Mouse (Mus musculus) thymus, postnatal 14 days (tissue): ENCODE data around the gene Pde7b.

ENCODE experiments used
- DNase-seq: peaks from one replicate; pipeline ENCODE4 v3.0.0; 2021

Gene Pde7b

DNA sequence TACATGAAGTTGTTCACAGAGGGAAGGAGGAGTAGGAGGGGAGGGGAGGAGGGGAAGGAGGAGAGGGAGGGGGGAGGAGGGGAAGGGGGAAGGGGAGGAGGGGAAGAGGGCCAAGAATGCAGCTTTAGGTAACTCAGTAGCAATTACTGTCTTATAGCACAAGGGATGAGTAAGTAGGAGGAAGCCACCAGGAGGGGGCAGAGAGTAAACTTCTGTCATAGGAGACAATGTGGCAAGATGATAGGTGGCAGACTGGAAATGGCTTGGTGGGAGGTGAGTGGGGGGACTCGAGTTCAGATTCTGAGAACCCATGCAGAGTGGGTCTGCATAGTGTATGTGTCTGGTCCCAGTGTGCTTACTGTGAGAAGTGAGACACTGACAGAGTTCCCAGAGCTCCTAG, 234.1 kb downstream of the Pde7b start:
- DNase-seq, result peak; percentile 43

DNA sequence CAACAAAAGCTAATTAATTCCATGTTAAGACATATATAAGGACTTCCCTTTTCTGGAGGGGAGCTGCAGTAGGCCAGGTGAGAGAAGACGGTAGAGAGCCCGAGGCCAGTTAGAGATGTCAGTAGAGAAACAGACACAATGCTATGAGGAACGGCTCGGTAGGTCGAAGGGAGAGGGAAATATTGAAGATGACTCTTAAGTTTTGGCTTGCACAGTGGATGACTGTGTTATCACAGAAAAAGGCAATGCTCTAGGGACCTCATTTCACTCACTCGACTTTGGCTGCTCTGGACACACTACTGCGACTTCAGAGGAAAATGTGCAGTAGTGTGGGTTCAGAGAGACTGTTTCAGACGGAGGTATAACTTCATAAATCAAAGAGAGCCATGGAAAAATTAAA, 234.6 kb downstream of the Pde7b start:
- no peak for DNase-seq

DNA sequence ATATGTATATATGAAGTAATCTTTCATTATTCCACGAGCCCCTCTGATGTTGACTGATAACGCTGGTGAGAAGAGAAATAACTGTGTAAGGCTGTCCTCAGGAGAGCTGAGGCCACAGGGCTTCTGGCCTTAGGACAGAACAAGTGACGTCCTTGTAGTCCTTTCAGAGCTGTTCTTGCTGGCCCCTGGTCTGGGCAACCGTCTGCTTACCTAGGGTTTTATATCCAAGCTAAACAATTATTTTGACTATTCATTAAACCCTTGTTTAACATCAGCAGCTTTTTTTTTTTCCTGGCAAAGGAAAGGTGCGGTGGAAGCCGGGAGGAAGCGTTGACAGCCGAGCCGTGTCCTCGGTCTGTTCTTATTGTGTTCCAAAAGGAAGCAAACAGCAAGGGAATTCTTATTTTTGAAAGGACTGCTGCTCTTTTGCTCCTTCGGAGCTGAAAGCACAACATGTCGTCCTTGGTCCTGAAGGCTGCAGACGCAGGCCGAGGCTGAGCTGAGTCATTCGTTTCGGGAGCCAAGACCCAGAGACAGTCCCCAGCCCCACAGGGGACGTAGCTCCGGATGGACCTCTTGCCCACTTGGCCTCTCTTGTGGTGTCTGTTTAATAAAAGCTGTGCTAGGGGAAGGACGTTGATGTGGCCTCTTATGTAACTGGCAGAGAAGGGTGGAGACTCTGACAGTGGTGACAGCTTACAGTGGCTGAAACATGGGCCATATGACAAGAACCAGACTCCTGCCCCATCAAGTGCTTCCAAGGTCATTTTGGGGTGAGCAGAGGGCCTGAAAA, 238.2 kb downstream of the Pde7b start:
- no peak for DNase-seq

DNA sequence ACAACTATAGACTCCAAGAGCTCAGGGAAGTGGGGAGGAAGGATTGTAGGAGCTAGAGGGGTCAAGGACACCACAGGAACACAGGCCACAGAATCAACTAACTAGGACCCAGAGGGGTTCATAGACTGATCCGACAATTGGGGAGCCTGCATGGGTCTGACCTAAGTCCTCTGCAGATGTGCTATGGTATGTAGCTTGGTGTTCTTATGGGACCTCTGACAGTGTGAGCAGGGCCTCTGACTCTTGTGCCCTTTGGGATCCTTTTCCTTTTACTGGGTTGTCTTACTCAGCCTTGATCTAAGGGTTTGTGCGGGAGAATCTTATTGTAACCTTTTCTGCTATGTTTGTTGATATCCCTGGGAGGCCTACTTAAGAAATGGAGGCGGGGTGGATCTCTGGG, 239.1 kb downstream of the Pde7b start:
- DNase-seq, result no peak

DNA sequence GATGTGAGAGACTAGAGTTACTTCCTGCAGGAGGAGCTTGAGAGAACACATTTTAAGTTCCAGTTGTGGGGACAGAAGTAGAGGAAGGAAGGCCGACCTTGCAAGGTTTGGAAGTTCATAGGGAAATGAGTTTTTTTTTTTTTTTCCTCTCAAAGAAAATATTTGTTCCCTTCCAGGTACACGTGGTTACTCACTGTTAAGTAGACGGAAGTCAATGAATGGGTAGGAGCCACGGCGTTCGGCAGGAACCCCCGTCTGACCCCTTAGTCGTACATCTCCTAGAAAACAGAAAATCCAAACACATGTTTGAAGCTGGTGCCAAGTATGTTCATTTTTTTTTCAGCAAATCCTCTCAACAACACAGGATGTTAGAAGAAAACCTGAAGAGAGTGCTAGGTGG, 245.4 kb downstream of the Pde7b start:
- no peak for DNase-seq

DNA sequence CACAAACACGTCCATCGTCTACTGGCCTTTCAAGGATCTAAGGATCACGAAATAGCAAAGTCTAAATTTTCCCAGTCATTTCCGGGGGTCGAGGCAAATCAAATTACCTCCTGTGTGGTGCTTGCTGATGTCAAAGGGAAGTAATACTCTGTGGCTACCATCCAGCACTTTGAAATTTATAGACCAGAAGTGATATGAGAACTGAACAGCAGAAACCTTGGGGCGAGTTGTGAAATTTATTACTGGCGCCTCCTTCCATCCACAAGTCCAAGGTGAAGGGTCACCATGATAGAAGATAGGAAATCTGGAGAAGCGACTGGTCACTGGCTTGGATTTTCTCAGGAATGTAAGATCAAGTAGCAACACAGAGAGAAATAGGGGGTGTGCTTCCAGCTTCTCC, 246.4 kb downstream of the Pde7b start:
- no peak for DNase-seq

DNA sequence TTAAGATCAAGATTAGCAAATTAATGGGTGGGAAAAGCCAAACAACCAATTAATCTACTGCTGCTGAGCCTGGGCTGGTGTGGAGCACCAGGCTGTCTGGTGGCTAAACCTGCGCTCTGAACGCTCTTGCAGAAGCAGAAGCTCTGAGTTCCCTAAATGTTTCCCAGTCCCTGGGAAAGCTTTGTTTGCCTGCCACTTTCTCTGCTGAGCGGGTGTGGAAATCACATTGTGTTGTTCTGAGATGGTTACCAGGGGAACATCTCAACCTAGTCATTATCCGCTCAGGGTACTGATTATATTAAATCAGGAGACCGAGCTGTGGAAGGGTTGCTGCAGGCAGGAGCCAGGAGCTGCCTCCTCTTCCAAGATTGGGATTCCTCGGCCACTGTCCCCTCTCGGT, 250.0 kb downstream of the Pde7b start:
- DNase-seq, result no peak

DNA sequence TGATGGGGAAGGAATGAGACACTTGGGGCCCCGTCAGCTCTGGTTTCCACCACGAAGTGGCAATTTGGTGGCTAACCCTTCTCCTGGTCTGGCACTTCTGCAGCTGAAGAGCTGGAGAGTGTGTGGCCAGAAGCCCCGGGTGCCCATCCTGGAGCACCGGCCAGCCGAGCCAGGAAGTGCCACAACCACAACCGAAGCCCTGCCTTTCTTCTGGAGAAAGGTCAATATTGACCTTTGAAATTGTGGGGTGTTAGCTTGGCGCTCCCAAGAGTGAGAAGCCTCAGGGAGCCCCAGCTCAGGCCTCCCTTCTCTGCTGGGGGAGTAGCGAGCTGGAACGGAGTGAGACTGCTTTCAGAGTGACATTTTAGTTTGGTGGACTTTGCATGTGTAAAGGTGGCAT, 250.8 kb downstream of the Pde7b start:
- DNase-seq, result no peak

DNA sequence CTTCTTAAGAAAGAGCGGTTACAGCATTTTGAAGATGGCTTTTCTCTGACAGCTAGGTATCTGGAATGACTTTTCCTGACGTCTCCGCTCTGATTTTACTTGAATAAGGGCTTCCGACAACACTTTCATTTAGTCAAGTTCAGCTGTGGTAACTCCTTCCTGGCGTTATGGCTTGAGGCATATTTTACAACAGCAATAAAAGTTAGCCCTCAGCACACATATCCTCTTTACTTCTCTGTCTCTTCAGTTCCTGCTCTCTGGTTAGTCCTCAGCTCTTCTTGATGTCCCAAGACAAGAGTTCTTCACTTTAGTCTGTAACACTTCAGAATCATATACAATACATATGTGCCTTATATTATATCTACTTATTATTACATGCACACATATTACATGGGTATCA, 251.4 kb downstream of the Pde7b start:
- no peak for DNase-seq

DNA sequence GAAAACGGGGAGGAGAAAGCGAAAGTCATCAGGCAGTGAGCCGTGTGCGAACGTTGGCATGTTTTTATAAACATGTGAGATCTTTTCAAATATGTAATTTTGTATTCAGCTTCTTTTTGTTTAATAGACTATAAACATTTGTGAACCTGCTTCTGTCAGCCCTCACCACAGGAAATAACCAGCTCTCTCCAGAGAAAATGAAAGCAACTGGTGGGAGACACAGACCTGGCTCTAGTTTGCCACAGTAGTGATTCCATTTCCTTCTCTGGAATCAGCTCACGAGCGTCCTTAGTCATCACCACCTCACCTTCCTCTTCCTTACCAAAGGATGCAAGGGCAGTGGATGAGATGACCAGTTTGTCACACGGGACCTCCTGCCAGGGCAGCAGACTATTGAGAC, 252.9 kb downstream of the Pde7b start:
- DNase-seq, result no peak

DNA sequence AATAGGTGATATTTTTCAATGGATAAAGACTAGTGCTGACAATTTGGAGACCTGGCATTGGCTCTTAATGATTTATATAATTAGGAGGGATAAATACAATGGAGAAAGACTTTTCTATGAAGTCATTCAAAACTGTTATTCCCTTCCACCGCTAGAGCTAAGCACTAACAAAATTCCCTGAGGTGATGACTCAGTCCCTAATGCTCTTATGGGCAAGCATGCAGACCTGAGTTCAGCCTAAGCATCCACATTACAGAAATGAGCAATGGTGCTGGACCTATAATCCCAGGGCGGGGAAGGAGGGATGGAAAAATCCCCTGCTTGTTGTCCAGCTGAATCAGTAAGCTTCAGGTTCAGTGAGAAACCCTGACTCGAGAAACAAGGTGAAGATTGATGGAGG, 260.2 kb downstream of the Pde7b start:
- no peak for DNase-seq

DNA sequence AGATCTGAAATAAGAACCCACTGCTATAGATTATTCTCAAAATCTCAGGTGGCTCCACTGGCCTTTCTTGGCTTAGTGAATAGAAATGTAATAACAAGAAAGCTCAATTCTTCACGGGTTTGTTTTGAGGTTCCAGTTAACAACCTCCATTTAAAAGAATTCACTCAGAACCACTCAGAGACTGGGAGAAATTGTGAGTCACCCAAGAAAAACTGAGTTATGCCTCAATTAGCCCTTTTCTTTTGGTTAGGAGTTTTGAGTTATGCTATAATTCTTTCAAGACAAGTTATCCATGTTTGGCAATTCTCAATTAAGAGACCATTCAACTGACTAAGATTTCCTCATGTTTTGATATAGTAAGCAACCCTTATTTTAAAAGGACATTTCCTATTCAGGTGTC, 260.9 kb downstream of the Pde7b start:
- DNase-seq, result no peak

DNA sequence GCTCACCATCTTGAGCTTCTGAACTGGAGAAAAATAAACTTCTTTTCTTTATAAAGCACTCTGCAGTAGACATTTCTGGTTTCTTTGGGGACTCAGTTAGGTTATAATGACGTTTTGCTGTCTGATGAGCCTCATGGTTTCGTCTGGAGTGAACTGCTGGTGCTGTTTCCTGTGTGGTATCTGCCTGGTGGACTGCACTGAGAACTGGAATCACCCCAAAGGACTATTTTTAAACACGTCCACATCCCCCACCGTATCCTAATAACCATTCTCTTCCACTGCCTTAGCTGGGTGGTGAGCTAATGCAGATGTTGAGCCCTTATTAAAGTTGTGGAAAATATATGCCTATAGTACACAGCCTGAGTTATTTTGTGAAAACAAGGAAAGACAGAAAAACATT, 262.3 kb downstream of the Pde7b start:
- no peak for DNase-seq

DNA sequence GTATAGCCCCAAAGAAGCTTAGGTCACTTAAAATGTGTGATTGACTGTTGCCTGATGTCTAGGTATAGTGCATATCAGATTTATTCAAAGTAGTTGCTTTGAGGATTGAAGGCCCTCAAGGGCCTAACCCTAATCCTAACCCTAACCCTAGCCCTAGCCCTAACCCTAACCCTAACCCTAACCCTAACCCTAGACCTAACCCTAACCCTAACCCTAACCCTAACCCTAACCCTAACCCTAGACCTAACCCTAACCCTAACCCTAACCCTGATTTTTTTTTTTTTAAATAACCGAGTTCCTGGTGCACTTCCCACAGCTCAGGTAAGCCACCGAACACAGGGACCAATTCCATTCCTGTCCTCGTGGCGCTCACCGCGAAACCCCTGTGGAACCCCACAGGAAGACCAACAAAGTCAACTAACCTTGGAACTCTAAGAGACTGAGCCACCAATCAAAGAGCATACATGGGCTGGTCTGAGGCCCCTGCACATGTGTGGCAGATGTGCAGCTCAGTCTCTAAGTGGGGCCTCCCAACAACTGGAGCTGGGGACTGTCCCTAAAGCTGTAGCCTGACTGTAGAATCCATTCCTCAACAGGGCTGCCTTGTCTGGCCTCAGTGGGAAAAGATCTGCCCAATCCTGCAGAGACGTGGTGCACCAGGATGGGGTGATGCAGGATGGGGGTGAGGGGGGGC, 265.1 kb downstream of the Pde7b start:
- DNase-seq, result no peak

DNA sequence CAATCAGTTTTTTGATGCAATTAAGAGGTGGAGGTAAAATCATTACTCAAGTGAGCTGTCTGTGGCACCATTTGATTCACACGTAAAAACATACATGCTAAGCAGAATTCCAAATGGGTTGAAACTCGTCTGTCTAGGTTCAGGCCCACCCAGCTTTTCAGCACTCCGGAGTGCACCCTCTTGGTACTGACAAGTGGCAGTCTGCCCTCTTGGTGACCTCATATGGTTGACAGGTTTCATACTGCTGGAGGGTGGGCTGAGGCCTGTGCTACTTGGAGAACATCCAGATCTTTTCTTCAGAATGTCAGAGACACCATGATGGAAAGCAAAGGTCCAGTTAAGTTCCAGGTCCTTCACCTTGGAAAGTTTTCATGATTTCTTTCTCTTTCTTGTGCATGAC, 265.7 kb downstream of the Pde7b start:
- no peak for DNase-seq

DNA sequence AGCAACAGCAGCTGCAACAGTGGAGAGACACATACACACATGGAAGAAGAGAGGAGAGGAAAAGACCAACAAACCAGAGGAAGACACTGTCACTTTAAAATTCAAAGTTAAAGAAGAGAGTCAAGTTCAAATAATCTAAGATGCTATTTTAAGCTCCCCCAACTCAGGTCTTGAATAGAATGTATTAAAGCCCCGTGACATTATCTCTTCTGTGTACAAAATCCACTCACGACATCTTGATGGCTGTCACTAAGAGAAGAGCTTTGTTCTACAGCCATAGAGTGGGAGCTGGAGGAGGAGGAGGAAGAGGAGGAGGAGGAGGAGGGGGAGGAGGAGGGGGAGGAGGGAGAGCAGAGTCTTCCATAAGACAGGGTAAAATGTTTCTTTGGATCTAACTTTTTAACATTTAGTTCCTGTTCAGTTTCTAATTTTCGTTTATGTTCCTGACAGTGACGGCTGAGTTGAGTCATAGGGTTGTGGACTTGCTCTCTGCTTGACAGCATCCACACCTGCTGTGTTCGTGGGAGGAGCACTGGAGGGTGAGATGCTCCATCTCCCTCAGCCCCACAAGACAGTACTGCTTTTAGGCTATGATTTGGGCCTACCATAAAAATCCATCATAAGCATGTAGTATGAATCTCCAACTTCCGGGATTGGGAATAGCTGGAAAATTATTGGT, 270.4 kb downstream of the Pde7b start:
- DNase-seq, result no peak

DNA sequence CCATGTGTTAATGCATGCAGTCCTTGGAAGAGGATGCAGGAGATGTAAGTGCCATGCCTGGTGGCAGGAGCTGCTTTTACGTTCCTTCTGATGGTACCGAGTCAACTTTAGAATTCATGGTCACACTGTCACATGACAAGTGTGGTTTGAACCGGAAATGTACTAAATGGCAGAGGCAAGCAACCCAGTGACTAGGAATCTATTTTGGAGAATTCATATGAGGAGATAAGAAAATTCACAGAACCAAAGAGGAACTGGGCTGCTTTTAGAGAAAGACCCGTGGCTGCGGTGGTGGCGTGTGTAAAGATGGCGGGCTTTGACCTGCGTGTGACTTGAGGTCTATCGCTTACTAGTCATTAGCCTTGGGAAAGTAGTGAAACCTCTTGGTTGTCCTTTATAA, 287.4 kb downstream of the Pde7b start:
- no peak for DNase-seq

DNA sequence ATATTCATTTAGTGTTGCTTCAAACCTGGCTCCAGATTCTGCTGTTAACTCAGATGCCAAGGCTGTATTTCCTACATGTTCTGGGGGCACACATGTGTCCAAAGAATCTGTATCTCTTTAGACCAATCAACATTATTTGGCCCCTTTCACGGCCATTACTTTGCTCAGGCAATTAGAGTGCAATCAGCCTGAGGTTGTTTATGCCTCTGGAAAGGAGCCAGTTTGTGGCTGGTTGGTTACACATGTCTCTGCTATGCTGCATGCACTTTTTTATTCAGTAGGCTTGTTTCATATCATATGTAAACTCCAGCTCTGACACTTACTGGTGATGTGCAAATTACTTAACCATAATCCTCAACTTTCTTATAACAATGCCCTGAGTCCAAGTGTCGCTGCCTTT, 287.9 kb downstream of the Pde7b start:
- no peak for DNase-seq

DNA sequence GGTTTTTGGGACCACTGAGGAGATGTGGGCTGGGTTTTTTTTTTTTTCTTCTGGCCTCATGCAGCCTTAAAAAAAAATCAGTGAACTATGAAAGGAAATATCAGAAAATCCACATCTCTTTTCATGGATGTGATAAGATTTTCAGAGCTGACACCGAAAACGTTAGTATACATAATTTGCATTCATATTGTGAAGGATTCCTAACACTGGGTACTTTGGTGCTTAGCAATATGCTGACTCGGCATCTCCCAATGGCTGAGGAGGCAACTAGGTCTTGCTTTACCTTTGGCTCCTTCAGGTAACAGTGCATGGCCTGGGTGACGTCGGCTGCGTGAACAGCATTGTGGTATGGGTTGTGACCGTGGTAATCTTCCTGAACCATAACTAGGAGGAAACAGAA, 289.0 kb downstream of the Pde7b start:
- no peak for DNase-seq

DNA sequence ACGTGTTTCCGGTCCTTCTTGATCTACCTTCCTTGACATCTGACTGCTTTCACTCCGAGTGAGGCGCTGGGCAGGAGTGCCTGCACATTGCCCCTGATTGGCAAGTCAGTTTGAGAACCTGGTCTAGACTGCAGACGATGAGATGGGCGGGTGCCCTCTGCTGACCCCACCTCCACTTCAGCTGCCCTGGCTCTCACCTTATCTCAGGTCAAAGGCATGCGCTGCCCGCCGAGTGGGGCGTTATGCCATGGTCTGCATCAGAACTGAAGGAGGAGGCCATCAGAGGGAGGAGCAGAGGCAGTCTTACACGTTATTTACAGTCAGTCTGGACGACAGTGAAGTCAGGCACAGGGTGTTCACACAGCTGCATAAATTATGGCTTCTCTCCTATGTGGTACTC, 293.5 kb downstream of the Pde7b start:
- no peak for DNase-seq

DNA sequence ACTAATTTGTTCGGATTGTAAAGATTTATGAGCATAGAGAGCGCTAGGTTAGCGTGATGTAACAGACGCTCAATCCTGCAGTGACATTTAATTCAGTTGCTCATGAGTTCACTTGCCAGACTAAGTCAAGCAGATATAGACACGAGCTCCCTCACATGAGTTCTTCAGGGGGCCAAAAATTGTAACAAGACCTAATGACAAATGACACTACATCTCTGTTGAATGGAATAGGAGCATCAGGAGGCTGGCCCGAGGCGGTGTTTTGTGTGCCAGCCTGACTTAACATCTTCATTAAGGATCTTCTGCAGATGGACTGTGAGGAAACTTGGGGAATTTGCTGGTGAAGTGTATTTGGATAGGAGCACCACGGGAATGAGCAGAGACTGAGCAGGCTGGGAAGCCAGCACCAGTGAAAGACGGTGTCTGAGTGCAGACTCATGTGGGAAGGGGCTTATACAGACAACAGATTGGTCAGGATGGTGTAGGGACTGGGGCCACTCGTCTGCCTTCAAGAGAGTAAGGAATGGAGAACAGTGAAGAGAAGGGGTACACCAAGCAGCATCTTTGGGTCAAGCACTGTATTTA, 303.5 kb downstream of the Pde7b start:
- no peak for DNase-seq

DNA sequence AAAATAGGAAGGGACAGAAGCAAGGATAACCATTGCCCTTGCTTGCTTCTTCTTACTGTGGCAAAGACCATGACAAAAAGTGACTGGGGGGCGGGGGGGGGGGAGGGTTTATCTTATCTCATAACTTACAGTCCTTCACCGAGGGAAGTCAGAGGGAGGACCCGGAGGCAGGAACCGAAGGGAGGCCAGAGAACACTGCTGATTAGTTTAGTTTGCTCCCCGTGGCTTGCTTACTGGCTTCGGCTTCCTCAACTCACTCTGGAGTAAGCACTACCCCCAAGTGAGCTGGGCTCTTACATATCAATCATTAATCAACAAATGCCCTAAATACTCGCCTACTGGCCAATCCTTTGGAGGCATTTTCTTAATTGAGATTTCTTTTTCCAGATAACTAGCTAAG, 304.6 kb downstream of the Pde7b start:
- no peak for DNase-seq

DNA sequence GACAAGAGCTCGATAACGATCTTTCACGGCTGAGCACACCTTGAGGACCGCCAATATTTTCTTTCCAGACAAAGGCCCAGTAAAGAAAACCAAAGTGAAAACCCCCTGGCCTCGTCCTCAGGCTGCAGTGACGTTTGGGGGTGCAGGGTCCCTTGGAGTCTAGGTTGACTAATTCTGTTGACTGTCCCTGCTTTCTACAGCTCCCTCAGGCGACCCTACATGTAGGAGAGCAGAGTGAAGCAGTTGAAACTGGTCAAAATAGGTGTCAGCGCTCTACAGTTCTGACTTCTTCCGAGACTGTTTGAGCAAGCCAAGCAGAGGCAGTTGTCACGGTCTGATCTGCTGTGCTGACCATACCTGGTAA, 306.0 kb downstream of the Pde7b start:
- no peak for DNase-seq
